Mouse (Mus musculus) CD8-positive naive resting alpha-beta T cell, adult 2 months (primary cell): ENCODE results near the gene Grn.
"Not testable (repeated sequence)": the region's sequence is repeated elsewhere in the genome, so short reads cannot be mapped to it uniquely, and the experiment has no call there.

Experiments used
- DNase-seq, 2 experiments: peaks; one replicate each; pipeline ENCODE4 v3.0.0; 2022; ENCODE audit warnings: low read depth in 2 of 2, low spot score in 2 of 2

Grn gene

DNA sequence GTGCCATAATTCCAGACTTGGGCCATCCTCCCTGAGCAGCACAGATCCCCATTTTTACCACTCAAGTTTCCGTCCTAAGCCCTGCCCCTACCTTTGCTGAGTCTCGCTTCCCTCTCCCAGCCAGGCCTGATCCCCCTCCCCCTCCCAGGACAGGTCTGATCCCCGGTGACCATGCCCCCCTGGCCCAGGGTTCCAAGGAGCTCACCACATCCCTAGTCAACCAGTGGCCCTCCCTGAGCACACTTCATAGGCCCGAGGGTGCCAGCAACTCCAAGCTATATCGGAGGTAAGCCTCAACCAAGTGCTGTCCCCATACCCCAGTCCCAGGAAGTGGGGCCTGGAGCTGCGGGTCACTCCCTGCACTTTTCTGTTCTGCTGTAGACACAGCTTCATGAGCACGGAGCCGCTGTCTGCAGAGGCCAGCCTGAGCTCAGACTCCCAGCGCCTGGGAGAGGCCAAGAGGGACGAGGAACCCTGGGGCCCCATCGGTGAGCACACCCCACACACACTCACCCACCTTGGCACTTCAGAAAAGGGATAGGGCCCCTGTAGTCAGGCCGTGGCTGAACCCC, 29.5 kb upstream of the Grn start:
- no peak for DNase-seq

DNA sequence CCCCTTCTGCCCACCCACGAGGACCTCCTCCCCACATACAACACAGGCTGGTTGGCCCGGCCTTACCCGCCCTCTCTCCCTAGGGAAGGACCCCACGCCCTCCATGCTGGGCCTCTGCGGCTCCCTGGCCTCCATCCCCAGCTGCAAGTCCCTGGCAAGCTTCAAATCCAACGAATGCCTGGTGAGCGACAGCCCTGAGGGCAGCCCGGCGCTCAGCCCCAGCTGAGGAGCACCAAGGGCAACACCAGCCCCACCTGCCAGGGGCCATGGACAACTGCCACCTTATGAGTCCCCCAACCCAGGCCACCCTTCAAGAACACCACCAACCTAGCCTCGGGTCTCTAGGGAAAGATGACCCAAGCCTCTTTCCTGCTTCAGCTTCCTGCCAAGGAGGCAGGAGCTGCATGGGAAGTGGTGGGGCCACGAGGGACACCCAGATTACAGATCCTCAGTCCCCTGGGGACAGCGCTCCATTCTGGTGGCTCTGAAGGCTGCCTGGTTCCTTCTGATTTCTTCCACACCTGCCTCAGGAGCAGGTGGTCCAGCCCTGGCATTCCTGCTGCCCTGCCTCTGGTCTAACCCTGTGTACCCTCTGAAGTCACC, 28.1 kb upstream of the Grn start:
- DNase-seq, result no peak

- DNase-seq, result no peak
Observed at GRCm38 (mm10) chr11:102403657-102404056, 26.5 kb upstream of the Grn start.

- DNase-seq, result no peak
Observed at GRCm38 (mm10) chr11:102404161-102405010, 25.7 kb upstream of the Grn start.

DNA sequence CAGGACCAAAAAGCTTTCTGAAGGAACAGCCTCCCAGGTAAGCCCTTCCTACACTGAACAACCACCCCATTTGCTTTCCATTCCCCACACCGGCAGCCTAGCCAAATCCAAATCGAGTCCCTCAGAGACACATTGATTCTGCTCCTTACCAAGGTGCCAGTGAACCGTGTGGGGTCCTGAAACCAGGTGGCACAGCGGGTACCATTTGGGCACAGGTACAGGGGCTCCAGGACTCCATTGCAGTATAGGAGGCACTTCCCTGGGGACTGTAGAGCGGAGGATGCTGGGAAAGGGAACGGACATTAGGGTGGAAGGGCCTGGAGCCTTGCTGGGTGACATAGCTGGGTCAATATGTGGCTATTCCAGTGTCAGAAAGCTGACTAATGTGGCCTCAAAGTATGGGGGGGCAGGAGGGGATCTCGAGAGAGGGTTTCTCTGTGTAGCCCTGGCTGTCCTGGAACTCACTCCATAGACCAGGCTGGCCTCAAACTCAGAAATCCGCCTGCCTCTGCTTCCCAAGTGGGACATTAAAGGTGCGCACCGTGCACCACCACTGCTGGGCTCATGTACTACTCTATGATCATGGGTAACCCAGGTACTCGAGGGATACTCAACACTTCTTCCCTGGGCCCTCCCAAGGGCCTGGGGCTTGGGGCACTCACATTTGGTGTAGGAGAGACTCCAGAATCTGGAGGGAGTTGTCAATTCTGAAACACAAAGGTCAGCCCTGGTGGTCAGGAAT, 24.4 kb upstream of the Grn start:
- no peak for DNase-seq

- no peak for DNase-seq
Observed at GRCm38 (mm10) chr11:102406401-102406800, 23.7 kb upstream of the Grn start.

DNA sequence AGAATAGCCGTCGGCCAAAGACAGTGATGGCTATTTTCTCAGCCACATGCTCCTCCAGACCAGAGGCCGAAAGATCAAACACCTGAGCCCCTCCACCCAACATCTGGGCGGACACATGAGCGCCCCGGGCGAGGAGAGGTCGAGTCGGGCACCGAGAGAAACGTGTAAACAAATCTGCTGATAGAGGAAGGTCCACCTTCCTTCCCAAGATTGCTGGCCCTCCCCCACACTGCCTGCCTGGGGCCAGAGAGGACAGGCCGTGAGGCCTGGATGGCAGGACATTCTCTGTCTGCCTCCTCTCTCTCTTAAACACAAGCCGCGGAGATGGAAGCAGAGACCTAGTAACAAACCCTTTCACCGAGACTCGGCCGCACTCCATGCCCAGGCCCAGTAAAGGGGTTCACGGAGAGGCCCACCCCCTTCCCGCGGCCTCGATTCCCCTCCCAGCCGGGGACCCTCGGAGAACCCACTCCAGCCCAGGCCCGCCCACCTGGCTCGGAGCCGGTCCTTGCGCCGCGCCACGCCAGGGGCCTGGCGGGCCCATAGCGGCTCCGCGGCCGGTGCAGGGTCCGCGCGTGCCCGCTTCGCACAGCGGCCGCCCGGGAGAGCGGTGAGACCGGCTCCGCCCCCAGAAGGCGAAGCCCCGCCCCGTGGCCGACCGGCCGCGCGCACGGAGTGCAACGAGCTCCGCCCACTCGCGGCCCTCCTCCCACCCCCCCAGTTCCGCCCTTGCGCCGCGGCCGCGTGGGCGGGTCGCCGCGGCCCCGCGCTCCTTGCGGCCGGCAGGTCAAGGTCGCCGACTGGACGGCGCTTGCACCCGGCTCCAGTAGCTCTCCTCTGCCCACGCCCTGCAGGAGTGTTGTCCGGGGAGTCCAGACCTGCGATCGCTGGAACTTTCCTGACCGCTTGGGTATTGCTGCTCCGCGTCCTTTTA, 22.9 kb upstream of the Grn start:
- DNase-seq, result peak; percentile 68 to 79

DNA sequence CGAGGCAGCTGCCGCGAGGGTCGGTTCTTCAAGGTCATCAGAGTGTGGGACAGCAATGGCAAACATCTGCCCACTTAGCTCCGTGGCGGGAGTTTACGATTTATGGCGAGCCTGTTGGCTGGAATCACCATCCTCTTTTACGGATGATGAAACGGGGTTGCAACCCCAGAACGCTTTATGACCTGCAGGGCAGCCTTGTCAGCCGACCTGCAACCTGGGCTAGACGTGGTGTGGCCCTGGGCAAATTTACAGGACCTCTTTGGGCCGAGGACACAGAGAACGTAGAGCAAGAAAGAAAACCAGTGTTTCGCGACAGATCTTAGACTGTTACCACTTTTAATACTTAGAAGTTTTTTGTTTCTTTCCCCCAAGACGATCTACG, 22.3 kb upstream of the Grn start, which contains the start of gene Slc25a39:
Gene Slc25a39, minus strand, starts transcription at position 113 of the 382 bp plus-strand sequence.
- peak; percentile 20 to 32 for DNase-seq

DNA sequence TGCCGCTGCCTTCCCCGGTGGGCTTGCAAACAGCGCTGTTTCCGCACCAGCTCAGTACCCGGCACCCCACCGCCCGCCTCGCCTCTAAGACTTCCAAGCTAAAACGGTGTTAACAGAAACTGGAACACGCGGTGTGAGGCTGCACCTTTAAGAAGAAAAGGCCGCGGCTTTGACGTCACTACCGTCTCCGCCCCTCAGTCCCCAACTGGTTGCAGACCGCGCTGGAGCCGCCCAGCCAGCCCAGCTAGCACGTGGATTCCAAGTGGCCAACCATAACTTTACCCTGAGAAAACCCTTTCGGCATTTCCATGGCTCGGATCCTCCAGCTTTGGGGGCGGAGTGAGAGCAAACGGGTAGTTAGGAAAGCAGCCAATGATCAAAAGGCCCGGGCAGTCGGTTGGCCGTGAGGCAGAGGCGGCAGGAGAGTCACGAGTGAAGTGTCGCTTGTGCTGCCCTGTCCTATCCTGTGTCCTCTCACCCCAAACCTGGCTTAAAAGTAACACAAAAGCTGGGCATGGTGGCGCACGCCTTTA, 21.7 kb upstream of the Grn start:
- peak; percentile 90 to 93 for DNase-seq

DNA sequence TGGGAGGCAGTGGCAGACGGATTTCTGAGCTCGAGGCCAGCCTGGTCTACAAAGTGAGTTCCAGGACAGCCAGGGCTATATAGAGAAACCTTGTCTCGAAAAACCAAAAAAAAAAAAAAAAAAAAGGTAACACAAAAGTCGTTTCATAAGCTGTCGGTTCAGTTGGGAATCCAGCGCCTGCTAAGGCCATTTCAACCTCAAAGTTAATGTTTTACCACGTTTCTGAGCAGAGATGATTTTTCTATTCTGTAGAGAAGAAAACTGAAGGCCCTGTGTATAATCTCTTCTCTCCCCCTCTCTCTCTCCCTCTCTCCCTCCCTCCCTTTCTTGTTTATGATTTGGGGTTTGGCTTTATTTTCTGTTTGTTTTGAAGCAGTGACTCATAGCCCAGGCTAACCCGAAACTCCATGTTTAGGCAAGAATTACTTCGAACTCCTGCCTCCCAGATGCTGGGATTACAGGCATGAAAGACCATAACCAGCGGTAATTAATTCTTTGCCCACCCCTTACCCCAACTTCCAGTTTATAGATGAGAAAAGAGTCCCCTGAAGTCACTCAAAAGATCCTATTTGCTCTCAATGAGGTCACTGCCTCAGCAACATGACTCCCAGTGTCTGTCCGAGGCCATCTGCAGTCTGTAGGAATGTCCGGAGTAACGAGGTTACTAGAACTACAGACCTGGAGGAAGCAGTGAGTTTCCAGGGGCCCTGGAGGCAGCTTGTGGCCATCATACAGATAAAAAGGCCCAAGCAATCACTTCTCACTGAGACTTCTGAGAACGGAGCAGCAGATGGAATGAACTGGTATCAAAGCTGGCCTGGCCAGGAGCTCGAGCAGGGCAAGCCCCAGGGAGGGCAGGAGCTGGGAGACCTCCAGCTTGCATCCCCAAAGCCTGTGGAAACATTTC, 21.0 kb upstream of the Grn start:
- DNase-seq, result no peak

GRCm38 (mm10) chr11:102409795-102410330, 20.3 kb upstream of the Grn start:
- DNase-seq, result no peak

- not testable (repeated sequence) for DNase-seq
Observed at GRCm38 (mm10) chr11:102410345-102410744, 19.8 kb upstream of the Grn start.

DNA sequence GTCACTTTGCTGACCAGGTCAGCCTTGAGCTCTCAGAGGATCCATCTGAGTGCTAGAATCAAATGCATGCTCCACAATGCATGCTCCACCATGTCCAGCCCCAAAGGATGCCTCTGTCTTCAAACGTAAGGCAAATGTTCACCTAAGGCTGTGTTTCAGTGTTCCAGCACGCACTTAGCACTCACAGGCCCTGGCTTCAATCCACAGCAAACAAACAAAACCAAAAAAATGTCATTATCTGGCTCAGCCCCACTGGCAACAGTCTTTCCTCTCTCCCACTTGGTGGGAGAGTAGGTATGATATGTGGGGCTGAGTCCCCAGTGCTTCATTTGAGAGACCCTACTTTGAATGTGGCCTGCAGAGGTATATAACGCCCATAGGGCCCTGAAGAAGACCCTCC, 19.1 kb upstream of the Grn start:
- no peak for DNase-seq

DNA sequence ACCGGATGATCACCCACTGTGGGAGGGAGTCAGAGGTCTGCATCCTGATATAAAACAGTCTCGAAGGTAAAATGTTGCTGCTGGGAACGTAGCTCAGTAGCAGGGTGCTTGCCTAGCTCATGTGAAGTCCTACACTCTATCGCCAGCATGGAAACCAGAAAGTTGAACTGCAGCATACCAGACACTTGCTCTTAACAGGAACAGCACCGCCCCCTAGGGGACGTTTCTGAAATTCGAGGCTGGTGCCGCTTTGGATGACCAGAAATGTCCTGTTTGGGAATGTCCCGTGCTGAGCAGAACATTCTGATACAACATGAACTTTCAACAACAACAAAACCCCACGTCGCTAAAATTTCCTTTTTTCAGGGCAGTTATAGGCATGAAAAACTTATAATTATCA, 18.4 kb upstream of the Grn start:
- DNase-seq, result peak; percentile 80 to 85

DNA sequence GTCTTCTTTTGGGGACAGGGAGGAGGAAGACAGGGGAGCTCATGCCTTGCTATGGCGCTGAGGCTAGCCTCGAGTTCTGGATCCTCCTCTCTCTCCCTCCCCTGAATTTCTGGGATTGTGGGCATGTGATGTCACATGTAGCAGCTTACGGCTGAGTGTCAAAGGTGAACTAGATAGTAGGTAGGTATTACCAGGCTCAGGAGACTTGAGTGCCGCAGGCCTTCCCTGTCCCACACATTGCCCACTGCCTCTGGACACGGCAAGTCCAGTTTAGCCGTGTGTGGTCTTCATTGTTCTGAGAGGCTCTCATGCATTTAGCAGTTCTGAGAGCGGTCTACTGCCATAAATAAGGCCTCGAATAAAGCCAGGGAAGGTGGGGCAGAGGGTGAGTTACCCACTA, 17.1 kb upstream of the Grn start:
- no peak for DNase-seq

DNA sequence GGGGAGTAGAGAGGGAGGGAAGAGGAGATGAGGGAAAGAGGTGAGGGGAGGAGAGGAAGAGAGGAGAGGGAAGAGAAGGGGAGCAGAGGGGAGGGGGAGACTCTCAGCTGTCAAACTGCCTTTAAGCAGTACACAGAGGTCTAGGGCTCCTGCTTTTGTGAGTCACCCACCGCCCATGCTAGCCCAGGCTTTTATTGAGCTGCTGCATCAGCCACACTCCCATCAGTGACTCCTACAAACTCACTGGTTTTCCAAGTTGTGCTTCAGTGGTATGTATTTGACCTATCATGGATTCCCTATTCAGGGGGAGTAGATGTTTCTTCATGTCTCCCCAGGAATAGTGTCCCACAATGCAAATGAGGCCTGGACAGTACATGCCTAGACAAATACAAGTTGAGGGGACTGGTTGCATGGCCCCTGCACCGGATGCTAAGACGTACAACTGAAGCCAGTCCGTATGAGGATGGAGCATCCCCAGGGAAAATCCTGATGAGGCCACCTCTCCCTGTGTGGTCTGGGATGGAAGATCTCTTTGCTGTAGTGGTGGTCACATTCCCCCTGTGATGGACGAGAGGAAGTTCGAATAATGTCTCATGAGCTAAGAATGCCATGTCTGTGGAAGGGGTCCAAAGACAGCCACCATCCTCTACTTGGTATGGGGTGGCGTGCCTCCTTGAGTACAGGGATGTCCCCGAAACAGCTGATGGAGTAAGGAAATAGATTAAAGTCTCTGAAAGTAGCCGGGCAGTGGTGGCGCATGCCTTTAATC, 14.9 kb upstream of the Grn start:
- DNase-seq, result no peak

GRCm38 (mm10) chr11:102417160-102417559, 13.0 kb upstream of the Grn start:
- no peak for DNase-seq

- DNase-seq, result no peak
Observed at GRCm38 (mm10) chr11:102418887-102419286, 11.2 kb upstream of the Grn start.
